Mouse (Mus musculus): ENCODE data around the gene Papss2. TPM values are rescaled to one million over a fixed set of nuclear protein-coding genes. Genes with fewer than 3 reads are reported as not detected.

Papss2 gene
- total RNA-seq, 2 experiments from 2014 or later: 16.0 to 16.8 TPM

DNA sequence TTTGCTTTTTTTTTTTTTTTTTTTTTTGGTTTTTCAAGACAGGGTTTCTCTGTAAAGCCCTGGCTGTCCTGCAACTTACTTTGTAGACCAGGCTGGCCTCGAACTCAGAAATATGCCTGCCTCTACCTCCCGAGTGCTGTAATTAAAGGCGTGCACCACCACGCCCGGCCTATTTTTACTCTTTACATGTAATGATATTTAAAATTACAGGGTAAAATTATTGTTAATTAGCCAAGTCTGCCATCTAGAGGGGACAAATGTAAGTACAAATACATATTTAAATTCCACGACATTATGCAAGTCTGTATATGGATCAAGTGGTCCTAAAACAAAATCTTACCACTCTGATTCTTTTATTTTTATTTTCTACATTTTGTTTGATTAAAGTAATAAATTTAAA, 94.1 kb downstream of the Papss2 start:
- peak in 1 of 2 experiments; percentile 32 for DNase-seq

DNA sequence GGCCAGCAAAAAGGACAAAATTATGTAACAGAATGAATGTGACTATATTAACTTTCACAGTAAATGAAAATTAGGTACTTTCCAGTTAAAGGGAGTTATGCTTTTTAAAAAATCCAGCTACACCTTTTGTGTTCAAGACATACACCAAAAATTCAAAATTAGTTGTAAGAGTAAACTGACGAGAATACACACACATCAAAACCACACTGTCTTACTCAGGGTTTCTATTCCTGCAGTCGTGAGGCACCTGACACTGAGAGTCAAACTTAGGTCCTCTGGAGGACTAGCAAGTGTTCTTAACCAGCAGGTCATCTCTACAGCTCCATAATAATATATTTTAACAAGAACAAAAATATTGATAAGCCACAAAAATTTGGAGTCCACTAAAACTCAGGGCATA, 101.1 kb downstream of the Papss2 start:
- DNase-seq: no peak
- intact Hi-C loops (cut with DNase I): no loop called here

More for the DNA sequence above, 94.1 kb downstream of the Papss2 start:
- intact Hi-C loops (cut with DNase I): loop anchor here (5.0 kb wide), 3 partner anchors 92 to 717 kb away; partner anchors contain the start of gene Papss2

DNA sequence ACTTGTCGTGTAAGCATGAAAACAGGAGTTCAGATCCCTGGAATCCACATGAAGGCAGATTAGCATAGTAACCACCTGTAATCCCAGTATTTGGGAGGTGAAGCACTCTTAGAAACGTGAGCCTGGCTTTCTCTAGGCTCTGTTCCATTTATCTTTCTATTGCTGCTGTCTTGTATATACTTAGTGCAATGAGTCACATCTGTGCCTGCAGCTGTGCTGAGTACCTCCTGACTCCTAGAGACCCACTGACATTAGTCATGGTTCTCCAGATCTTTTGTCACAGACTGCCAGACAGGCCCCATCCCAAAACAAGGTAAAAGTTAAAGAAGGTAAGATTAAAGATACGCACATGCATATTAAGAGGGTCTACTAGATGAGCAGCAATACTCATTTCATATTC, 106.6 kb downstream of the Papss2 start:
- intact Hi-C loops (cut with DNase I): no loop called here

DNA sequence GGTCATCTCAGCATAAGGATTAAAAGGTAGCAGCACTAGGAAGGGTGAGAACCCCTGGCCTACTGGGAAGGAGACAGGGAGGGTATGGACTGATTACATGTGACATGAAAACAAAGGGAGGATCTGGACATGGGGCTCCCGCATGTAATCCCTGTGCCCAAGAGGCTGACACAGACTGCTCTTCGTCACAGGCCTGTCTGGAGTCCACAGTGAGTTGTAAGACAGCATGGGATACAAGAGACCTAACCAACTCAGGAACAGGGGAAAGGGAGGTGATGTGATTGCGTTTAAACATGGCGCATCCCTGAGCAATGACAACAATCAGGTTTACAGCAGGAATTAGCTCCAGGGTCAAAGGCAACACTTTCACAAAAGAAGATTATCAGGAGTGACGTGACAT, 113.4 kb downstream of the Papss2 start:
- no peak for DNase-seq
- intact Hi-C loops (cut with DNase I): no loop called here

More for the DNA sequence above, 106.6 kb downstream of the Papss2 start:
- no peak for DNase-seq

DNA sequence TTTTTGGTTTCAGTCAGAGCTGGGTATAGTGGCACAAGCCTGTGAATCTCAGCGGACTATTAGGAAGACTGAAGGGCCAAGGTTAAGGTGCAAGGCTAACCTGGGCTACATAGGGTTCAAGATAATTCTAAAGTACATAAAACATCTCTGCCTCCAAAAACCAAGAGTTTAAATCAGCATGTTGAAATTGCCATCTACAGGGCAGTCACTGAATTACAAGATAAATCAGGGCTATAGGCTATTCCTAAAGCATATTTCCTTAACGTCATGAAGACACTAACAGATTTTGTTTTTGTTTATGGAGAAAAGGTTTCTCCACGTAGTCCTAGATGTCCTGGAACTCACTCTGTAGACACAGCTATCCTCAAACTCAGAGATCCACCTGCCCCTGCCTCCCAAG, 114.7 kb downstream of the Papss2 start:
- intact Hi-C loops (cut with DNase I): loop anchor here (5.0 kb wide), 1 partner anchor 197 kb away; no protein-coding TSS in a partner anchor
- DNase-seq: no peak

DNA sequence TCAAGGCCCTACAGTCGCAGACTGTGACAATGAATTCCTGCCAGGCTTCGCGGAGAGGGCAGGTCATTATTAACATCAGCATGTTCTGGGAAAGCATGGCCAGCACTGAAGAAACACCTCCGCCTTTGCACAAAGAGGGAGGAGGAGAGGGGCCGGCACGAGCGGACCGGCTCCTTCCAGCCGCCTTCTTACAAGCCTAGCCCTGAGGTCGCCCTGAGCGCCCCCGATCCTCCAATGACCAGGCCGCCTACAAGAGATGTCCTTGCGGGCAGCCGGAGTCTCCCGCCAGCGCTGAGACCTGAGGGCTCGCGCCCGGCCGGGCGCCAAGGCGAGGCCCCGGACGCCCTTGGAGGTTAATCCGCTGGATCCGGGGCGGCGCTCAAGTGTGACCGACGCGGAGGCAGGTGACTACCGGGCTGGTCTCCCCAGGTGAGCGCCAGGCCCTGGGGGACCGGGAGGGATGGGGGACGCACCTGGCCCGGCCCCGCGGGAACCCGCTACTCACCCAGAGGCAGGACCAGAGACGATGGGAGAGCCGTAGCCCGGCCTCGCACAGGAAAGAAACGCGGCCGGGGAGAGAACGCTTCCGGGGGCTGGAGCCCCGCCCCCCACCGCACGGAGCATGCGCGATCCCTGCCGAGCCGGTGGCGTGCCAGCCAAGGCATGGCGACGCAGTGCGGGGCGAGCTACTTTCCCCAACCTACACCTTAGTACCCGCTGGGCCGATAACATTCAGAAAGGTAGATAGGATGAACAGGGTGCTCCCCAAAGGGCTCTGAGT, 116.4 kb downstream of the Papss2 start:
- intact Hi-C loops (cut with DNase I): loop anchor here (5.0 kb wide), 1 partner anchor 195 kb away; no protein-coding TSS in a partner anchor

DNA sequence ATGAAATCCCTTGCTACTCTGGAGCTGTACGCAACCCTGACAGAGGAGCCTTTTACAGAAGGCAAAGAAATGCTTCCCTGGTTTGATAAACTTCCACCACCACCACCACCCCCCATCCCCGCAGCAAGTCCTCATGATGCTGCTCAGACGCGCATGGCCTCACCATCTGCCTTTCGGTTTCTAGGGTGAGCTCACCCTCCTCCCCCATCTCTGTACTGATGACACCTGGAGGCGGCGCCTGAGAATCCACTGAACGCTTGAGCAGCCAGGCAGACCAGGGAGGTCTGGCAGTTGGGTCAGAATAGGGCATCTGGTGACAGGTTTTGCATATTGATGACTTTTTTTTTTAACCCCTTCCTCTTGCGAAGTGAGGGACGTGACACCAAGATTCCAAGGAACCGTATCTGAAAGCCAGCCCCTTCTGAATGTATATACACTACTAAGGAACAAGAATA, 117.0 kb downstream of the Papss2 start:
- peak; percentile 74 to 78 for DNase-seq
- intact Hi-C loops (cut with DNase I): loop anchor here (5.0 kb wide), 1 partner anchor 195 kb away; no protein-coding TSS in a partner anchor

More for the DNA sequence above, 116.4 kb downstream of the Papss2 start:
- DNase-seq: peak; percentile 94

DNA sequence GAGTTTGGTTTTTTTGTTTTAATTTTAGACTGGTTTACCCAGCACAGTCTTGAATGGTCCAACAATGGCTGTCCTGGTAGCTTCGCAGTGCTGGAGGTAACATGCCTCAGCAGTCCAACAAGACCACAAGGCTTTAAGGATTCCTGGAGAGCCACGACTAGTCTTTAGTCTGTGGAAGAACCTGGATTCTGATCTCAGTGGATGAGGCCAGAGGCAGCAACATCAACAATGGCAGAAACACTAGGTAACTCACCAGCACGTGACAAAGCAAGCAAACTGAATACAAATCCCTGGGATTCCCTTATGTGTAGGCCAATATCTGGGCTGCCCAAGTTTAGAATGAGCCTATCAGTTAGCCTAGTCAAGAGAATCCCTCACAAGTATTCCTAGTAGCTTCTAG, 117.9 kb downstream of the Papss2 start:
- intact Hi-C loops (cut with DNase I): loop anchor here (5.0 kb wide), 1 partner anchor 194 kb away; no protein-coding TSS in a partner anchor
- no peak for DNase-seq

DNA sequence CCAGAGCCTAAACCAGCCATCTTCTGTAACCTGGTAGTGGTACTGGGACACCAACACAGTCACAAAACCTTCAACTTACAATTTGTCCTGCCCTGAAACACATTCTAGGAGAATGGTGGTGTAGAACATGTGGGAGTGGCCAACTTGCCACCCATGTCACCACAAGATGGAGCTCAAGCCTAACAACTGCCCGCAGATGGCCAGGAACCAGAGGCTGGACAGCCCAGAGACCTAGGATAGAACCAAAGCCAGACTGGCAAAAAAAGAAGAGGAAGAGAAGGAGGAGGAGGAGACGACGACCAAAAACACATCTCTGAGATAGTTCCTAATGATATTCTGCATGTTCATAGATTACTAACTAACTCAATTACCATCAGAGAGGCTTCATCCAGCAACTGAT, 119.6 kb downstream of the Papss2 start:
- intact Hi-C loops (cut with DNase I): loop anchor here (1.0 to 2.0 kb wide), 4 partner anchors 40 to 651 kb away; no protein-coding TSS in a partner anchor
- DNase-seq: peak; percentile 83 to 88

DNA sequence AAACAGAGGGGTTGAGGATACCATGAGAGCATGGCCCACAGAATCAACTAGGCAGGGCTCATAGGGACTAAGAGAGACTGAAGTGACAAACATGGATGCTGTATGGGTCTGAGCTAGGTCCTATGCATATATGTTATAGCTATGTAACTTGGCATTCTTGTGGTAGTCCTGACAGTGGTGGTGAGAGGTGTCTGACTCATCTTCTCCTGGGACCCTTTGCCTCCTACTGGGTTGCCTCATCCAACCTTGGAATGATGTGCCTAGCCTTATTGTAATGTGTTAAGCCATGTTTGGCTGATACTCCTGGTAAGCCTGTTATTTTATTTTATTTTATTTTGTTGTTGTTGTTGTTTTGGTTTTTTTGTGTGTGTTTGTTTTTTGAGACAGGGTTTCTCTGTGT, 120.1 kb downstream of the Papss2 start:
- intact Hi-C loops (cut with DNase I): loop anchor here (1.0 to 2.0 kb wide), 4 partner anchors 39 to 651 kb away; no protein-coding TSS in a partner anchor
- no peak for DNase-seq

Other genes starting within 250 kb of the Papss2 start
- 10 to 100 TPM; 54.1 to 67.2 TPM for gene Sgms1, start 206.1 kb upstream of the Papss2 start, total RNA-seq (2021)
- 10 to 100 TPM; 37.2 to 45.4 TPM for gene Rpl9-ps6, start 129.2 kb upstream of the Papss2 start, total RNA-seq (2021)
- gene Minpp1, start 110.0 kb upstream of the Papss2 start, total RNA-seq (2021): 10 to 100 TPM; 21.8 to 24.6 TPM
- 10 to 100 TPM; 81.6 to 82.3 TPM for gene Atad1, start 144.0 kb downstream of the Papss2 start, total RNA-seq (2021)
- gene Pten, start 161.7 kb downstream of the Papss2 start, total RNA-seq (2021): 10 to 100 TPM; 52.7 to 60.3 TPM

All from heart, postnatal 10 days (tissue).